Mouse (Mus musculus) thymus, adult 2 months (tissue): Measurements from ENCODE around the gene Olfr986.

ENCODE experiments used
- CTCF ChIP-seq: fragments of 200-500 bp; IDR thresholded peaks from 2 replicates; pipeline ENCODE4 v1.5.1; 2012; ENCODE audit warnings: mild to moderate bottlenecking, control low read depth, low read length, moderate library complexity, borderline replicate concordance; ENCODE audit not compliant: control insufficient read depth, poor library complexity, insufficient read depth; ENCODE audit errors: extremely low read depth
- POLR2A ChIP-seq: fragments of 200-500 bp; IDR thresholded peaks from 2 replicates; pipeline ENCODE4 v1.6.1; 2012; ENCODE audit warnings: mild to moderate bottlenecking, low read length, control low read depth, moderate library complexity; ENCODE audit not compliant: control insufficient read depth, poor library complexity, insufficient read depth; ENCODE audit errors: extremely low read depth

DNA sequence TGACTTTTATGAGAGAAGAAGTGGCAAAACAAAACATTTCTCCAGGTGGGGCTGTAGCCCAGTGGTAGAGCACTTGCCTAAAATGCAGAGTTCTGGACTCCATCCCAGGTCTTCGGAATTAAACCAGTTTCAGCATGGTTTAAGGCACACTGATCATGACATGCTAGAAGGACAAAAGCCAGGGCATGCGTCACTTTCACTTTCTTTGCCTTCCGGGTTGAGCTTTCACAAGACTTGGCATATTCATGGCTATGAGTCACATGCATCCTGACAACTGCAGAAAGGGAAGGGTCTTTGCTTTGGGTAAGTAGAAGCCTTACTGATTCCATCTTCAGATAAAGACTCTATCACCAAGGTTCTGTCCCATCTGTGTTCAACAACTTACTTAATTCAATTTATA, 15.3 kb downstream of the Olfr986 start:
- TF ChIP-seq POLR2A (no peak), CTCF (no peak)
